Mouse (Mus musculus): ENCODE measurements at regions not wholly inside any gene's neighbourhood (a gene's known extent, or its start where the extent isn't known, plus 50 kb on each side); places are given as distances from the start of the nearest gene placed in this dataset.
A peak's percentile ranks its signal among the peaks of the same experiment; 100 is the strongest.

DNA sequence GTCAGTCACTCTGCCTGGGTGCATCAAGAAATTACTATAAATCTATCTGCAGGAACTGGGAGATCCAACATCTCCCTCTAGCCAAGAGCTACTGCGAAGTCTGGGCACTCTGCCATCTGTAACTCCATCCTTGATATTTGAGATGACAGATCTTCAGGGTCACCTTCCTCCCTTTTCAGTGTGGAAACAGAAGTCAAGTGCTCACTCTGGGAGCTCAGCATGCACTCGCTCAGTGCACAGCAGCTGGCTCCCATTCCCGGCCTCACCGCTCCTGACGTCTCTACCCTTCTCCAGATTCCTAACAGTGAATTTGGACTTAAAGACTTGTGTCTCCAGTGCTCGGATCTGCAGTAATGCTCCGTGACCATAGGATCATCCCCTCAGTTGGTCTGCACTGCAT is 400.3 kb downstream of the Fut8 start:
- Histone ChIP-seq H3K4me2 (ENCODE audit: low read depth, low read length, poor library complexity, severe bottlenecking) (no peak overlapping the region), H3K9me3 (ENCODE audit: low read length) (no peaks in the 10 kb centered on the region), H3K27ac (ENCODE audit: low read depth, low read length) (no peak overlapping the region), H3K27me3 (ENCODE audit: insufficient read depth, low read length) (no peaks in the 10 kb centered on the region), H3K4me3 (ENCODE audit: low read depth, low read length) (no peak overlapping the region), H3K36me3 (ENCODE audit: insufficient read depth, low read length) (no peaks in the 10 kb centered on the region), H3K4me1 (ENCODE audit: insufficient read depth, low read length) (no peaks in the 10 kb centered on the region), H3K9ac (replicated peaks; ENCODE audit: low read length, poor library complexity, severe bottlenecking) (no peak overlapping the region)
- no peak for TF ChIP-seq CTCF (IDR thresholded peaks at IDR 0.05)
- 60% methylated on average over 7 of the region's 7 CpGs for WGBS
- ATAC-seq (ENCODE audit: low FRiP score) (no peak), DNase-seq (ENCODE audit: low spot score) (peak; percentile 80)

DNA sequence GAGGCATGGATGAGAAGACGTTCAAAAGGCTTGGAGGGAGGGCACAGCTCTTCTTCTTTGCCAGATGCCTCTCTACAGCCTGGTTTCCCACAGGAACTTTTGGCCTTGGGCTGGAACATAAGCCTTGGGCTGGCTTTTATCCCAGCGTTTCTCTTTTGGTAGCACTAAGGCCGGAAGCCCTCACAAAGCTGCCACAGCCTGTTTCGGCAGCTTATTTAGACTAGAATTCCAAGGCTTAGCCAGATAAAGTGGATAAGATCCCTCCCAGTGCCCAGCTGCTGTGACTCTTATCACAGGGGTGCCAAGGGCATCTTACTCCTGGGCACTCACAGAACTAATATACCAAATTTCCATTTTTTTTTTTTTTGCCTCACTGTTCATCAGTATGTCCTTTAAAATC is 404.4 kb downstream of the Fut8 start:
- ATAC-seq (ENCODE audit: low FRiP score) (no peak), DNase-seq (ENCODE audit: low spot score) (no peak)
- H3K27ac ChIP-seq (ENCODE audit: low read depth, low read length): no peak overlapping the region
- H3K9ac ChIP-seq (replicated peaks; ENCODE audit: low read length, poor library complexity, severe bottlenecking): no peak overlapping the region
- TF ChIP-seq CTCF (IDR thresholded peaks at IDR 0.05): no peak
- H3K36me3 ChIP-seq (ENCODE audit: insufficient read depth, low read length): no peaks in the 10 kb centered on the region
- no peaks in the 10 kb centered on the region for H3K4me1 ChIP-seq (ENCODE audit: insufficient read depth, low read length)
- H3K27me3 ChIP-seq (ENCODE audit: insufficient read depth, low read length): no peaks in the 10 kb centered on the region
- H3K4me2 ChIP-seq (ENCODE audit: low read depth, low read length, poor library complexity, severe bottlenecking): no peak overlapping the region
- no peaks in the 10 kb centered on the region for H3K9me3 ChIP-seq (ENCODE audit: low read length)
- 64% methylated on average over 4 of the region's 4 CpGs for WGBS
- no peak overlapping the region for H3K4me3 ChIP-seq (ENCODE audit: low read depth, low read length)

DNA sequence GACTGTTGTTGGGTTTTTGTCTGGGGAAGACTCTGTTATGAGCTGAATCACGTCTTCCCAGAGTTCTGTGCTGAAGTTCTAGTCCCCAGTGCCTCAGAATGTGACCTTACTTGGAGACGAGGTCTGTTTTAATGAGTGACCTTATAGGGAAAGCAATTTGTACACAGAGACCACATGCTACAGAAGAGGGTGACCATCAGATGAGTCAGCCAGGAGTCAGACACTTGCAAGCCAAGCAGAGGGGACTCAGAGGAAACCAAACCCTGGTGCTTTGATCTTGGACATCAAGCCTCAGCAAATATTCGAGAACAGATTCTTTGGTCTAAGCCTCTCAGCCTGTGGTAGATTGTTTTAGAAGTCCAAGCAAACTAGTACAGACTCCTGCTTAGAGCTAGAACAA is 409.9 kb downstream of the Fut8 start:
- Histone ChIP-seq H3K4me2 (ENCODE audit: low read depth, low read length, poor library complexity, severe bottlenecking) (no peak overlapping the region), H3K27ac (ENCODE audit: low read depth, low read length) (no peak overlapping the region), H3K36me3 (ENCODE audit: insufficient read depth, low read length) (no peaks in the 10 kb centered on the region), H3K9ac (replicated peaks; ENCODE audit: low read length, poor library complexity, severe bottlenecking) (no peak overlapping the region), H3K9me3 (ENCODE audit: low read length) (no peaks in the 10 kb centered on the region), H3K27me3 (ENCODE audit: insufficient read depth, low read length) (no peaks in the 10 kb centered on the region), H3K4me1 (ENCODE audit: insufficient read depth, low read length) (no peaks in the 10 kb centered on the region), H3K4me3 (ENCODE audit: low read depth, low read length) (no peak overlapping the region)
- WGBS: 71% methylated on average over 3 of the region's 3 CpGs
- no peak for DNase-seq (ENCODE audit: low spot score)
- ATAC-seq (ENCODE audit: low FRiP score): no peak
- TF ChIP-seq CTCF (IDR thresholded peaks at IDR 0.05): no peak

GRCm38 (mm10) chr12:77654282-77654681 is 416.4 kb downstream of the Fut8 start:
- H3K36me3 ChIP-seq (ENCODE audit: insufficient read depth, low read length): no peaks in the 10 kb centered on the region
- no peak overlapping the region for H3K27ac ChIP-seq (ENCODE audit: low read depth, low read length)
- ATAC-seq (ENCODE audit: low FRiP score): no peak
- H3K9me3 ChIP-seq (ENCODE audit: low read length): no peaks in the 10 kb centered on the region
- DNase-seq (ENCODE audit: low spot score): no peak
- WGBS: 85% methylated on average over 3 of the region's 3 CpGs
- no peak for TF ChIP-seq CTCF (IDR thresholded peaks at IDR 0.05)
- H3K27me3 ChIP-seq (ENCODE audit: insufficient read depth, low read length): no peaks in the 10 kb centered on the region
- H3K4me1 ChIP-seq (ENCODE audit: insufficient read depth, low read length): peaks cover 10% of the 10 kb centered on the region; the same call in 1 of the 2 replicates
- H3K4me3 ChIP-seq (ENCODE audit: low read depth, low read length): no peak overlapping the region
- no peak overlapping the region for H3K9ac ChIP-seq (replicated peaks; ENCODE audit: low read length, poor library complexity, severe bottlenecking)
- no peak overlapping the region for H3K4me2 ChIP-seq (ENCODE audit: low read depth, low read length, poor library complexity, severe bottlenecking)

- H3K36me3 ChIP-seq (ENCODE audit: insufficient read depth, low read length): no peaks in the 10 kb centered on the region
- H3K9ac ChIP-seq (replicated peaks; ENCODE audit: low read length, poor library complexity, severe bottlenecking): no peak overlapping the region
- H3K9me3 ChIP-seq (ENCODE audit: low read length): no peaks in the 10 kb centered on the region
- H3K4me1 ChIP-seq (ENCODE audit: insufficient read depth, low read length): peaks cover 10% of the 10 kb centered on the region; the same call in 1 of the 2 replicates
- H3K4me3 ChIP-seq (ENCODE audit: low read depth, low read length): no peak overlapping the region
- no peak overlapping the region for H3K4me2 ChIP-seq (ENCODE audit: low read depth, low read length, poor library complexity, severe bottlenecking)
- no peaks in the 10 kb centered on the region for H3K27me3 ChIP-seq (ENCODE audit: insufficient read depth, low read length)
- ATAC-seq (ENCODE audit: low FRiP score): no peak
- no peak overlapping the region for H3K27ac ChIP-seq (ENCODE audit: low read depth, low read length)
- TF ChIP-seq CTCF (IDR thresholded peaks at IDR 0.05): no peak
- 20% methylated on average over 5 of the region's 5 CpGs for WGBS
- no peak for DNase-seq (ENCODE audit: low spot score)
Observed at GRCm38 (mm10) chr12:77657060-77657459, 419.1 kb downstream of the Fut8 start.

DNA sequence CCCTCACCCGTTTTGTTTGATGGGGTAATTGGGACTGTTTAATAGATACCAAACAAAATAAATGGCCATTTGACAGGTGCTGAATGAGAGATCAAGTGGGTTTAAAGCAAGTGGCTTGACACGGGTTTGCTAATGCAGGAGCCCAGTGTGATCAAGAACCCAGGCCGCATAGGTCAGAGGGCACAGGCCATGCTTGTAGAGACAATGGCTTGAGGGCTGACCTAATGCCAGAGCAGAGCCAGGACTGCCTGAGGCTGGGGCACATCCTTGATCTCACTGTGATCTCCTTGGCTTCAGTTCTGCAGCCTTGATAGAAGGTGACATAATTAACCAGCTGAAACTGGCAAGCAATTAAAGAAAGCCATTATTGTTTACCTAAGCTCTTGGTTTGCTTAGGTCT is 420.0 kb downstream of the Fut8 start:
- H3K9ac ChIP-seq (replicated peaks; ENCODE audit: low read length, poor library complexity, severe bottlenecking): no peak overlapping the region
- no peak overlapping the region for H3K4me2 ChIP-seq (ENCODE audit: low read depth, low read length, poor library complexity, severe bottlenecking)
- no peak for TF ChIP-seq CTCF (IDR thresholded peaks at IDR 0.05)
- no peaks in the 10 kb centered on the region for H3K27me3 ChIP-seq (ENCODE audit: insufficient read depth, low read length)
- H3K9me3 ChIP-seq (ENCODE audit: low read length): no peaks in the 10 kb centered on the region
- peaks cover 10% of the 10 kb centered on the region; the same call in 1 of the 2 replicates for H3K4me1 ChIP-seq (ENCODE audit: insufficient read depth, low read length)
- H3K4me3 ChIP-seq (ENCODE audit: low read depth, low read length): no peak overlapping the region
- ATAC-seq (ENCODE audit: low FRiP score) (no peak), DNase-seq (ENCODE audit: low spot score) (no peak)
- WGBS: 26% methylated on average over 3 of the region's 3 CpGs
- H3K27ac ChIP-seq (ENCODE audit: low read depth, low read length): no peak overlapping the region
- H3K36me3 ChIP-seq (ENCODE audit: insufficient read depth, low read length): no peaks in the 10 kb centered on the region
